Mouse (Mus musculus) intestine, embryonic 15.5 days (tissue): ENCODE data around the gene Ube3c. TPM values are rescaled to one million over a fixed set of nuclear protein-coding genes. Genes with fewer than 3 reads are reported as not detected.
A peak's percentile ranks its signal among the peaks of the same experiment; 100 is the strongest.
"Not testable (repeated sequence)": the region's sequence is repeated elsewhere in the genome, so short reads cannot be mapped to it uniquely, and the experiment has no call there.

Experiments
- ATAC-seq: fragments of 200-750 bp; cut with Nextera tagmentation; 2 replicates; pipeline ENCODE4 v1.8.0; 2017; ENCODE audit warnings: moderate TSS enrichment, moderate library complexity
- H3K27ac ChIP-seq: fragments of 300-500 bp; sonication (generic); 2 replicates; pipeline ENCODE4 v1.5.1; 2015; ENCODE audit warnings: mild to moderate bottlenecking, inconsistent platforms
- H3K27me3 ChIP-seq: fragments of 300-500 bp; sonication (generic); replicated peaks from 2 replicates; pipeline ENCODE4 v1.6.1; 2015; ENCODE audit warnings: inconsistent platforms
- H3K36me3 ChIP-seq: fragments of 300-500 bp; sonication (generic); 2 replicates; pipeline ENCODE4 v1.6.1; 2015; ENCODE audit warnings: inconsistent platforms
- H3K4me1 ChIP-seq: fragments of 300-500 bp; sonication (generic); replicated peaks from 2 replicates; pipeline ENCODE4 v1.6.1; 2015; ENCODE audit warnings: inconsistent platforms
- H3K4me2 ChIP-seq: fragments of 300-500 bp; sonication (generic); replicated peaks from 2 replicates; pipeline ENCODE4 v1.6.1; 2015; ENCODE audit warnings: mild to moderate bottlenecking, inconsistent platforms
- H3K4me3 ChIP-seq: fragments of 300-500 bp; sonication (generic); replicated peaks from 2 replicates; pipeline ENCODE4 v1.5.1; 2015; ENCODE audit warnings: inconsistent platforms
- H3K9ac ChIP-seq: fragments of 300-500 bp; sonication (generic); 2 replicates; pipeline ENCODE4 v1.6.1; 2015; ENCODE audit warnings: inconsistent platforms
- H3K9me3 ChIP-seq: fragments of 300-500 bp; sonication (generic); 2 replicates; pipeline ENCODE4 v1.6.1; 2016; ENCODE audit warnings: inconsistent platforms
- WGBS: fragments of 180-500 bp; shearing (Covaris S2); methylation state at CpG from one replicate; pipeline ENCODE4 v1.1.7; 2015; 5-methylcytosine and 5-hydroxymethylcytosine counted together
- polyA plus RNA-seq: library from polyadenylated mRNA; unstranded; fragments of >200 nt; fragmentation: Nextera tagmentation; extraction: Ambion mirVana; gene quantifications from 2 replicates; pipeline ENCODE4 v1.2.1, GENCODE M21; 2015

Gene Ube3c
- polyA plus RNA-seq, 1 experiment from 2014 or later = 25.5 TPM

- no peak overlapping the region for H3K27ac ChIP-seq
- no peak overlapping the region for H3K4me3 ChIP-seq
- peaks cover 6% of the 10 kb centered on the region for H3K36me3 ChIP-seq
- WGBS = 79% methylated on average over 3 of the region's 3 CpGs
- H3K4me2 ChIP-seq = no peak overlapping the region
- H3K9ac ChIP-seq = no peak overlapping the region
- H3K9me3 ChIP-seq = no peaks in the 10 kb centered on the region
- no peak for ATAC-seq
- H3K27me3 ChIP-seq = no peaks in the 10 kb centered on the region
- no peaks in the 10 kb centered on the region for H3K4me1 ChIP-seq
These were observed 62.7 kb downstream of the Ube3c start for GRCm38 (mm10) chr5:29631711-29632110.

- H3K9me3 ChIP-seq = no peaks in the 10 kb centered on the region
- no peak overlapping the region for H3K4me3 ChIP-seq
- H3K27me3 ChIP-seq = no peaks in the 10 kb centered on the region
- H3K9ac ChIP-seq = no peak overlapping the region
- no peak overlapping the region for H3K4me2 ChIP-seq
- peaks cover 10% of the 10 kb centered on the region for H3K36me3 ChIP-seq
- no peaks in the 10 kb centered on the region for H3K4me1 ChIP-seq
- no peak for ATAC-seq
- no peak overlapping the region for H3K27ac ChIP-seq
These were observed 67.3 kb downstream of the Ube3c start for GRCm38 (mm10) chr5:29636298-29636697.

GRCm38 (mm10) chr5:29636884-29637283, 67.8 kb downstream of the Ube3c start:
- no peak overlapping the region for H3K4me3 ChIP-seq
- H3K4me2 ChIP-seq = no peak overlapping the region
- H3K4me1 ChIP-seq = no peaks in the 10 kb centered on the region
- no peak for ATAC-seq
- no peaks in the 10 kb centered on the region for H3K27me3 ChIP-seq
- no peak overlapping the region for H3K27ac ChIP-seq
- no peaks in the 10 kb centered on the region for H3K9me3 ChIP-seq
- H3K36me3 ChIP-seq = peaks cover 10% of the 10 kb centered on the region
- no peak overlapping the region for H3K9ac ChIP-seq

GRCm38 (mm10) chr5:29641124-29641884, 72.3 kb downstream of the Ube3c start:
- Histone ChIP-seq H3K4me1 (no peaks in the 10 kb centered on the region), H3K9ac (no peak overlapping the region), H3K4me3 (no peak overlapping the region), H3K36me3 (peaks cover 6% of the 10 kb centered on the region; the same call in 1 of the 2 replicates), H3K9me3 (no peaks in the 10 kb centered on the region), H3K4me2 (no peak overlapping the region), H3K27ac (no peak overlapping the region), H3K27me3 (no peaks in the 10 kb centered on the region)
- no peak for ATAC-seq
- WGBS = 89% methylated on average over 7 of the region's 7 CpGs

- ATAC-seq = no peak
These were observed 82.7 kb downstream of the Ube3c start for GRCm38 (mm10) chr5:29651696-29652095.

GRCm38 (mm10) chr5:29657590-29658339, 88.7 kb downstream of the Ube3c start:
- no peak overlapping the region for H3K9ac ChIP-seq
- H3K4me3 ChIP-seq = no peak overlapping the region
- WGBS = 68% methylated on average over 3 of the region's 3 CpGs
- no peak overlapping the region for H3K27ac ChIP-seq
- no peak overlapping the region for H3K4me2 ChIP-seq
- 0 out of 2 replicates have a peak, but pooled peaks cover 5% of the 10 kb centered on the region for H3K36me3 ChIP-seq
- no peaks in the 10 kb centered on the region for H3K9me3 ChIP-seq
- H3K27me3 ChIP-seq = no peaks in the 10 kb centered on the region
- H3K4me1 ChIP-seq = no peaks in the 10 kb centered on the region
- ATAC-seq = peak; percentile 67; the same call in 1 of the 2 replicates

More at GRCm38 (mm10) chr5:29651696-29652095, 82.7 kb downstream of the Ube3c start:
- Histone ChIP-seq H3K4me2 (no peak overlapping the region), H3K36me3 (peaks cover 6% of the 10 kb centered on the region; the same call in 1 of the 2 replicates), H3K9me3 (no peaks in the 10 kb centered on the region), H3K27ac (no peak overlapping the region), H3K4me1 (no peaks in the 10 kb centered on the region), H3K9ac (no peak overlapping the region), H3K27me3 (no peaks in the 10 kb centered on the region), H3K4me3 (no peak overlapping the region)

GRCm38 (mm10) chr5:29661246-29661645, 92.2 kb downstream of the Ube3c start:
- not testable (repeated sequence) for H3K9me3 ChIP-seq, H3K9ac ChIP-seq, H3K4me2 ChIP-seq, H3K27me3 ChIP-seq, ATAC-seq, H3K4me1 ChIP-seq, H3K36me3 ChIP-seq, H3K4me3 ChIP-seq, H3K27ac ChIP-seq
- 78% methylated on average over 4 of the region's 4 CpGs for WGBS

GRCm38 (mm10) chr5:29665391-29665790, 96.3 kb downstream of the Ube3c start:
- Histone ChIP-seq H3K27ac (no peak overlapping the region), H3K9ac (no peak overlapping the region), H3K4me1 (no peaks in the 10 kb centered on the region), H3K9me3 (no peaks in the 10 kb centered on the region), H3K4me3 (no peak overlapping the region), H3K36me3 (peaks cover 14% of the 10 kb centered on the region), H3K27me3 (no peaks in the 10 kb centered on the region), H3K4me2 (no peak overlapping the region)
- 89% methylated on average over 2 of the region's 2 CpGs for WGBS
- no peak for ATAC-seq

GRCm38 (mm10) chr5:29672551-29672950, 103.5 kb downstream of the Ube3c start:
- Histone ChIP-seq H3K4me3 (no peak overlapping the region), H3K4me2 (no peak overlapping the region), H3K27me3 (no peaks in the 10 kb centered on the region), H3K9me3 (no peaks in the 10 kb centered on the region), H3K9ac (no peak overlapping the region), H3K27ac (no peak overlapping the region), H3K36me3 (peaks cover 40% of the 10 kb centered on the region), H3K4me1 (no peaks in the 10 kb centered on the region)
- WGBS = 85% methylated on average over 4 of the region's 4 CpGs
- ATAC-seq = no peak

- Histone ChIP-seq H3K36me3 (peaks cover 36% of the 10 kb centered on the region), H3K4me3 (no peak overlapping the region), H3K9ac (no peak overlapping the region), H3K27ac (no peak overlapping the region), H3K9me3 (no peaks in the 10 kb centered on the region), H3K4me1 (no peaks in the 10 kb centered on the region), H3K27me3 (no peaks in the 10 kb centered on the region), H3K4me2 (no peak overlapping the region)
- ATAC-seq = no peak
- 92% methylated on average over 4 of the region's 4 CpGs for WGBS
These were observed 105.3 kb downstream of the Ube3c start for GRCm38 (mm10) chr5:29674305-29674704.

- Histone ChIP-seq H3K9ac (no peak overlapping the region), H3K4me2 (no peak overlapping the region), H3K4me3 (no peak overlapping the region), H3K27ac (no peak overlapping the region), H3K9me3 (no peaks in the 10 kb centered on the region), H3K4me1 (no peaks in the 10 kb centered on the region), H3K27me3 (no peaks in the 10 kb centered on the region), H3K36me3 (peaks cover 20% of the 10 kb centered on the region)
- no peak for ATAC-seq
- 97% methylated on average over 3 of the region's 3 CpGs for WGBS
These were observed 107.4 kb downstream of the Ube3c start for GRCm38 (mm10) chr5:29676445-29676844.

GRCm38 (mm10) chr5:29685085-29685484, 116.0 kb downstream of the Ube3c start:
- Histone ChIP-seq H3K4me3 (no peak overlapping the region), H3K36me3 (no peaks in the 10 kb centered on the region), H3K9me3 (no peaks in the 10 kb centered on the region), H3K27me3 (no peaks in the 10 kb centered on the region), H3K27ac (no peak overlapping the region), H3K9ac (no peak overlapping the region), H3K4me2 (no peak overlapping the region), H3K4me1 (no peaks in the 10 kb centered on the region)
- no peak for ATAC-seq
- 75% methylated on average over 4 of the region's 4 CpGs for WGBS

GRCm38 (mm10) chr5:29687671-29688070, 118.6 kb downstream of the Ube3c start:
- 56% methylated on average over 3 of the region's 3 CpGs for WGBS
- ATAC-seq = no peak
- Histone ChIP-seq H3K9ac (no peak overlapping the region), H3K36me3 (no peaks in the 10 kb centered on the region), H3K4me2 (no peak overlapping the region), H3K27me3 (no peaks in the 10 kb centered on the region), H3K4me3 (no peak overlapping the region), H3K4me1 (no peaks in the 10 kb centered on the region), H3K9me3 (no peaks in the 10 kb centered on the region), H3K27ac (no peak overlapping the region)
